Mouse (Mus musculus): ENCODE data around the gene Fam110c. TPM values are rescaled to one million over a fixed set of nuclear protein-coding genes. Genes with fewer than 3 reads are reported as not detected.
A peak's percentile ranks its signal among the peaks of the same experiment; 100 is the strongest.

Gene Fam110c
- polyA plus RNA-seq, 1 experiment from 2014 or later, result not detected

DNA sequence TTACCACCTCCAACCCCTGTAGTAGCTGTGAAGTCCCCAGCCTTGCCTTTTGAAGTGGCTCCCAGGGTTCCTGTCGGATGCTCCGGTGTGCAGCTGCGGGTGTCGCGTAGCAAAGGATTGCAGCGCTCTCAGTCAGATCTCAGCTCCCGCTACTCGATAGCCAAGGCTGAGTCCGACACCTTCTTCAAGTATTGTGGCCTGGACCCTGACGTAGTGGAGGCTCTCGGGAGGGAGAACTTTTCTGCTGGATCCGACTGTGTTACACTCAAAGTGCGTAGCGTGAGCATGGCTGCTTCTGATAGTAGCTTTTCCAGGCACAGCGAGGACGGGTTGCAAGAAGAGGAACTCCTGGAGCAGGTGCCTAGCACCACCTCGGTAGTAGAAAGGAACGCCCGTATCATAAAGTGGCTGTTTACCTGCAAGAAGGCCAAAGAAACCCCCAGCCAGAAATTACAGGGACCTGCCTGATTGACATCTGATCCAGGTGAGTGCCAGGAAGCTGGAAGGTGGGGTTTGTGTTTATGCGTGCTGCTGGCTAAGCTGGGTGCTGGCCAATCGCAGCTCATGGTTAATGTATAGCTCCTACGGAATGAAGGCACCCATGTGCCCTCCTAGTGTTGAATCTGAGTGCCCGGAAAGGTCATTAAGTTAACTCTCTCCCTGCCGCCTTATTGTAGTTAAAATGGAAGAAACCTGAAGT is 1.3 kb downstream of the Fam110c start:
- H3K4me2 ChIP-seq (ENCODE audit: low read length), result peak overlapping the region; percentile 89
- no peaks in the 10 kb centered on the region for H3K9me3 ChIP-seq (replicated peaks; ENCODE audit: control insufficient read depth, low read length, poor library complexity, severe bottlenecking)
- peaks cover 26% of the 10 kb centered on the region for H3K27me3 ChIP-seq (ENCODE audit: control insufficient read depth, insufficient read depth, low read depth, low read length)
- H3K27ac ChIP-seq (ENCODE audit: low read length), result no peak overlapping the region
- H3K4me3 ChIP-seq (ENCODE audit: low read depth, low read length), result peak overlapping the region; percentile 43
- peak overlapping the region; percentile 55 for H3K9ac ChIP-seq (ENCODE audit: low read depth, low read length)
- no peaks in the 10 kb centered on the region for H3K36me3 ChIP-seq (ENCODE audit: control insufficient read depth, insufficient read depth, low read length)
- WGBS, result 3% methylated on average over 24 of the region's 24 CpGs
- ATAC-seq, result peak; percentile 57
- H3K4me1 ChIP-seq (ENCODE audit: control insufficient read depth, insufficient read depth, low read length), result peaks cover 15% of the 10 kb centered on the region

DNA sequence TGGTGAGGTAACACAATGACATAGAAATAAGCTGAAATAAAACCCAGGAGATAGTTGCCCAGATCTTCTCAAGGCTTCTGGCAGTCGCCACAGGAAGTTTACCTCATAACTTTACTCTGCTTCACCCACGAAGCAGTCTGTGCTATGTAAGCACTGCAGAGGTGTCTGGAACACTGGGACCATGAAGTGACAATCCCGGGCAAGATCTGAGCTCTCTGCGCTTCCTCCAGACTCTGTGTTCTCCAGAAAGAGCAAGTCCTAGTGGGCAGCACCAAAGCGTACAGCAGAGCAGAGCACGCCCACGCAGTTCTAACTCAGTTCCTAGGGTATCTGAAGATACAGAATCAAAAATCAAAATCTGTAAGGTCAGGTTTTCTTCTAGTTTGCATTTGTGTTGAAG is 3.4 kb downstream of the Fam110c start:
- no peak for ATAC-seq
- Histone ChIP-seq H3K9me3 (replicated peaks; ENCODE audit: control insufficient read depth, low read length, poor library complexity, severe bottlenecking) (no peaks in the 10 kb centered on the region), H3K27me3 (ENCODE audit: control insufficient read depth, insufficient read depth, low read depth, low read length) (peaks cover 23% of the 10 kb centered on the region), H3K4me3 (ENCODE audit: low read depth, low read length) (no peak overlapping the region), H3K4me2 (ENCODE audit: low read length) (no peak overlapping the region), H3K4me1 (ENCODE audit: control insufficient read depth, insufficient read depth, low read length) (peaks cover 15% of the 10 kb centered on the region), H3K36me3 (ENCODE audit: control insufficient read depth, insufficient read depth, low read length) (no peaks in the 10 kb centered on the region), H3K9ac (ENCODE audit: low read depth, low read length) (no peak overlapping the region), H3K27ac (ENCODE audit: low read length) (no peak overlapping the region)
- 79% methylated on average over 7 of the region's 7 CpGs for WGBS

DNA sequence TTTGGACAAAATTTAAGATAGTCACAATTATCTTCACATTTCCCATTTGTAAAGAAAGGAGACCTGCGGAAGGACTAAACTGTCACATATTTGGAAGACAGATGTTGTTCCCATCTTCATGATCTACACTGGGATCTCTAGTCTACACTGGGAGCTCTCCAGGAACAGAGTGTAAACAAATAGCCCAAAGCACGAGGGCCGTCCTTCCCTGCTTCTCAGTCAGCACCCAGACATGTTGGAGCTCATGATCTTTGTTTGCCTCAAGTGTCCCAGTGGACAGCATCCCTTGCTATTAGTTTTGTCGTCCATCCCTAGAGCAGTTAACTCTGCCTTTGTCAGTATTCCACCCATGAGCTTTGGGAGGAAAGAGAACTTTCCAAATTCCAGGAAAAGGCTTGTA is 4.4 kb downstream of the Fam110c start:
- 71% methylated on average over 4 of the region's 4 CpGs for WGBS
- H3K9me3 ChIP-seq (replicated peaks; ENCODE audit: control insufficient read depth, low read length, poor library complexity, severe bottlenecking), result no peaks in the 10 kb centered on the region
- no peak for ATAC-seq
- H3K27me3 ChIP-seq (ENCODE audit: control insufficient read depth, insufficient read depth, low read depth, low read length), result peaks cover 18% of the 10 kb centered on the region
- no peak overlapping the region for H3K9ac ChIP-seq (ENCODE audit: low read depth, low read length)
- no peak overlapping the region for H3K27ac ChIP-seq (ENCODE audit: low read length)
- H3K4me3 ChIP-seq (ENCODE audit: low read depth, low read length), result no peak overlapping the region
- H3K4me2 ChIP-seq (ENCODE audit: low read length), result no peak overlapping the region
- no peaks in the 10 kb centered on the region for H3K36me3 ChIP-seq (ENCODE audit: control insufficient read depth, insufficient read depth, low read length)
- peaks cover 15% of the 10 kb centered on the region for H3K4me1 ChIP-seq (ENCODE audit: control insufficient read depth, insufficient read depth, low read length)

DNA sequence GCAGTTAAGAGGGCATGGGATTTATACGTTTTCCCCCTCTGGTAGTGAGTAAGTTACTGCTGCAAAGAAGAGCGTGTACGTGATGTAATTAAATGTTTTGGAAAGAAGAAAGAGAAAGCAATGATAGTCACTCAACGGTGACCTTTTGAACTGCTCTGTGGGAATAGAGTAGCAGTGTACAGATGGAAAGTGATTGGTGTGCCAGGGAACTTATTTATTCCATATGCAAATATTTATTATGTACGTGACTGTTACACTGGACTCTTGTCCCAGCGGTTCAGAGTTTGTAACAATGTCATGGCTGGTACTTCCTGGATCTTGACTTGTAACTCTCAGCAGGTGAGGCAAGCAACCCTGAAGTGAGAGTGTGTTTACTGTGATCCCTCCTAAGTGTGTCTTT is 6.7 kb downstream of the Fam110c start:
- H3K36me3 ChIP-seq (ENCODE audit: control insufficient read depth, insufficient read depth, low read length), result no peaks in the 10 kb centered on the region
- WGBS, result 74% methylated on average over 6 of the region's 6 CpGs
- no peak overlapping the region for H3K9ac ChIP-seq (ENCODE audit: low read depth, low read length)
- H3K4me2 ChIP-seq (ENCODE audit: low read length), result no peak overlapping the region
- no peaks in the 10 kb centered on the region for H3K9me3 ChIP-seq (replicated peaks; ENCODE audit: control insufficient read depth, low read length, poor library complexity, severe bottlenecking)
- peaks cover 3% of the 10 kb centered on the region for H3K4me1 ChIP-seq (ENCODE audit: control insufficient read depth, insufficient read depth, low read length)
- ATAC-seq, result no peak
- H3K27me3 ChIP-seq (ENCODE audit: control insufficient read depth, insufficient read depth, low read depth, low read length), result peaks cover 8% of the 10 kb centered on the region
- H3K27ac ChIP-seq (ENCODE audit: low read length), result no peak overlapping the region
- H3K4me3 ChIP-seq (ENCODE audit: low read depth, low read length), result no peak overlapping the region

DNA sequence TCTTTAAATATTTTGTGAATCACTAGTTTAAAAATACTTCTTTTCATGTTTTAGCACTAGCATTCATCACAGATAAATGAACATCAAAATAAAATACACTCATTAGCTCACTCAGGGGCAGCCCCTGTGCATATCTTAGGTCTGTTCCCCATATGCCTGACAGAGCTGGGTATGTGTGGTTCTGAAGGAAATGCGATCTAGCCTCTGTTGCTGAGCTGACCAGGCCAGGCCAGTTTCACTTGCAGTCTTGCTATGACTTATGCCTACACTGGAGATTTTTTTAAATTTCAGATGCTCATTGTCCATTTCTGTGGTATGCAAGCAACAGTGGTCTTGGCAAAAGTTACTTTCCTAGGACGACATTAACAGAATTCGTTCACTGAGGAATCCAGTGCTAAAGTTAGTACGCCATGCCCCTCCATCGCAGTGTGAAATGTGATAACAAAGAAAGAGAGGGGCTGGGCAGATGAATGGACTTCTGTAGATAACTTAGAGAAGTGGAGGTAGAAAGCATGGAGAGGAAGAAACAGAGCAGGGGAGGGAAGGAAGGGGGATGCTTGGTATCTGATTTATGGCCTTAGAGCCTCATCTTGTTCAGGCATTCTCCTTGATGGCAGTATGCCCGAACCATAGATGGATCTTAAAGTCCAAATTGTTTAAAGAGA is 7.4 kb downstream of the Fam110c start:
- H3K9ac ChIP-seq (ENCODE audit: low read depth, low read length), result no peak overlapping the region
- WGBS, result 92% methylated on average over 6 of the region's 6 CpGs
- no peaks in the 10 kb centered on the region for H3K9me3 ChIP-seq (replicated peaks; ENCODE audit: control insufficient read depth, low read length, poor library complexity, severe bottlenecking)
- no peak overlapping the region for H3K27ac ChIP-seq (ENCODE audit: low read length)
- no peak overlapping the region for H3K4me2 ChIP-seq (ENCODE audit: low read length)
- no peak for ATAC-seq
- H3K4me1 ChIP-seq (ENCODE audit: control insufficient read depth, insufficient read depth, low read length), result no peaks in the 10 kb centered on the region
- peaks cover 3% of the 10 kb centered on the region for H3K27me3 ChIP-seq (ENCODE audit: control insufficient read depth, insufficient read depth, low read depth, low read length)
- no peaks in the 10 kb centered on the region for H3K36me3 ChIP-seq (ENCODE audit: control insufficient read depth, insufficient read depth, low read length)
- H3K4me3 ChIP-seq (ENCODE audit: low read depth, low read length), result no peak overlapping the region

DNA sequence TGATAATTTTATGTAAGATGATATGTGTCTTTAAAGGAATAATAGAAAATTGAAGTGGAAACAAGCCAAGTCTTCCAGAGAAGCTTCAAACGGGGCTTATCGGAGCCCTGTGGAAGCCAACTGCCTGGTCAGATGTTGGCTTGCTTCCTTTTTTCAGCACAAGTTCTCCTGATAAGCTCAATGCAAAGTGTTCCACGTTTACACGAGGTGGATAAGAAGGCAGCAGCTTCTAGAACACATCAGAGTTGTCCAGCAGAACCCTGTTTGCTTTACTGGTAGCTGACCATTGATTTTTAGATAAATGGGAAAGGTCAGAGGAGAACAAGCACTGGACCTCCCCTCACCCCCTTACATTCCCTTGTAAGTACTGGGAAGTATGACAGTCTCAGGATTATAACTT is 9.3 kb downstream of the Fam110c start:
- no peak for ATAC-seq
- no peaks in the 10 kb centered on the region for H3K36me3 ChIP-seq (ENCODE audit: control insufficient read depth, insufficient read depth, low read length)
- no peak overlapping the region for H3K4me3 ChIP-seq (ENCODE audit: low read depth, low read length)
- no peaks in the 10 kb centered on the region for H3K9me3 ChIP-seq (replicated peaks; ENCODE audit: control insufficient read depth, low read length, poor library complexity, severe bottlenecking)
- 89% methylated on average over 4 of the region's 4 CpGs for WGBS
- H3K27me3 ChIP-seq (ENCODE audit: control insufficient read depth, insufficient read depth, low read depth, low read length), result no peaks in the 10 kb centered on the region
- H3K9ac ChIP-seq (ENCODE audit: low read depth, low read length), result no peak overlapping the region
- no peak overlapping the region for H3K27ac ChIP-seq (ENCODE audit: low read length)
- no peak overlapping the region for H3K4me2 ChIP-seq (ENCODE audit: low read length)
- no peaks in the 10 kb centered on the region for H3K4me1 ChIP-seq (ENCODE audit: control insufficient read depth, insufficient read depth, low read length)

DNA sequence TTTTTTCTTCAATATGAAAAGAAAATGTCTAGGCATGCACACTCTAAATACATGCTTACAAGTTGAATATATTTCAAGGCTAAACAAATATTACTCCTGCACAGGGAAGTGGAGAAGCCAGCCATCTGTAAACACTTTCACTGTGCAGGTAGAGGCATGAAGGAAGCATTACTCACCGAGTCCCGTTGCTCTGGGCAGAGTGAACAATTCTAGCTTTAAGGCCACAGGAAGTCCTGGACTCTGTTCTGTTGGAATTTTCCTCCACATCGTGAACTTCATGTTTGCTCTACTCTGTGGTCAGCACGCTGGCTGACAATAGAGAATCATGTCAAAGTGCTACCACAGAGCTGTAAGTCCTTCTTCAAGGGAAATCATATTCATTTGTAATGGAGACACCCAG is 9.7 kb downstream of the Fam110c start:
- no peaks in the 10 kb centered on the region for H3K4me1 ChIP-seq (ENCODE audit: control insufficient read depth, insufficient read depth, low read length)
- no peak for ATAC-seq
- no peaks in the 10 kb centered on the region for H3K27me3 ChIP-seq (ENCODE audit: control insufficient read depth, insufficient read depth, low read depth, low read length)
- H3K36me3 ChIP-seq (ENCODE audit: control insufficient read depth, insufficient read depth, low read length), result no peaks in the 10 kb centered on the region
- no peak overlapping the region for H3K27ac ChIP-seq (ENCODE audit: low read length)
- no peak overlapping the region for H3K9ac ChIP-seq (ENCODE audit: low read depth, low read length)
- no peak overlapping the region for H3K4me3 ChIP-seq (ENCODE audit: low read depth, low read length)
- 96% methylated on average over 4 of the region's 4 CpGs for WGBS
- no peaks in the 10 kb centered on the region for H3K9me3 ChIP-seq (replicated peaks; ENCODE audit: control insufficient read depth, low read length, poor library complexity, severe bottlenecking)
- no peak overlapping the region for H3K4me2 ChIP-seq (ENCODE audit: low read length)

DNA sequence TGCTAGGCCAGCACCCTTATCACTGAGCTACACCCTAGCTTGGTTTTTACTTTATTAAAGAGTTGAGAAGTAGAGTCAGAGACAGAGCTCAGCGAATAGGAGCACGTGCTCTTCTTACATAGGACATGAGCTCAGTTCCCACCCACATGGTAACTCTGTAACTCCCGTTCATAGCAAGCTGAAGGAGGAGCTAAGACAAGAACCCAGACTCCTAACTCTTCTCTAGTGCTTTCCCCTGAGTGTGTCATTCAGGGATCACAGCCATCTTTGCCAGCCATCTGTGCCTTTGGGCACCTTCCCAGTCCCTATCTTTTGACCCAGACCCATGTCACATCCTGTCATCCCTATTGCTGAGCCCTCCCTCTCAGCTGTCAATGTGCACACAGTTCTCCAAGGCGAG is 13.4 kb downstream of the Fam110c start:
- no peaks in the 10 kb centered on the region for H3K4me1 ChIP-seq (ENCODE audit: control insufficient read depth, insufficient read depth, low read length)
- H3K9me3 ChIP-seq (replicated peaks; ENCODE audit: control insufficient read depth, low read length, poor library complexity, severe bottlenecking), result no peaks in the 10 kb centered on the region
- H3K4me3 ChIP-seq (ENCODE audit: low read depth, low read length), result no peak overlapping the region
- H3K36me3 ChIP-seq (ENCODE audit: control insufficient read depth, insufficient read depth, low read length), result no peaks in the 10 kb centered on the region
- H3K27ac ChIP-seq (ENCODE audit: low read length), result no peak overlapping the region
- H3K27me3 ChIP-seq (ENCODE audit: control insufficient read depth, insufficient read depth, low read depth, low read length), result no peaks in the 10 kb centered on the region
- ATAC-seq, result no peak
- no peak overlapping the region for H3K4me2 ChIP-seq (ENCODE audit: low read length)
- WGBS, result 91% methylated on average over 4 of the region's 4 CpGs
- H3K9ac ChIP-seq (ENCODE audit: low read depth, low read length), result no peak overlapping the region

DNA sequence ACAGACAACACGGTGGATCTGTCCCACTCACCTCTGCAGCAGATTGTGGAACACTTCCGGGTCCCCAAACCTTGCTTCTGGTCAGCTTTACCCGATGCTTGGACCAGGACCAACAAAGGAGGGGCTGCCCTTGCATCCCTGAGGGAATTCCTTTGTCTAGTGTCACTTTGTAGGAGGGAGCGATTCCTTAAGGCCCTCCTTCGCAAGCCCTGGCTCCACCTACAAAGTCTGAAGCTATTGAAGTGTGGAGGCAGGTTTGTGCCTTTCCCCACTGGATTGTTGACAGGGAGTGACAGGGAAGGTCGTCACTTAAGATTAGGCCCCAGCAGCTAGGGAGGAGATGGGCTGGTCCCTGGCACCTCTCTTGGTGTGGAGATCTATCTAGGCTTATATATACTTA is 16.7 kb downstream of the Fam110c start:
- H3K27me3 ChIP-seq (ENCODE audit: control insufficient read depth, insufficient read depth, low read depth, low read length), result no peaks in the 10 kb centered on the region
- no peak for ATAC-seq
- 17% methylated on average over 6 of the region's 6 CpGs for WGBS

More for the DNA sequence above, 16.7 kb downstream of the Fam110c start:
- H3K27ac ChIP-seq (ENCODE audit: low read length), result no peak overlapping the region
- no peaks in the 10 kb centered on the region for H3K36me3 ChIP-seq (ENCODE audit: control insufficient read depth, insufficient read depth, low read length)
- no peaks in the 10 kb centered on the region for H3K9me3 ChIP-seq (replicated peaks; ENCODE audit: control insufficient read depth, low read length, poor library complexity, severe bottlenecking)
- no peaks in the 10 kb centered on the region for H3K4me1 ChIP-seq (ENCODE audit: control insufficient read depth, insufficient read depth, low read length)
- no peak overlapping the region for H3K4me2 ChIP-seq (ENCODE audit: low read length)
- 0 out of 2 replicates have a peak overlapping the region, but pooled peaks have one; percentile 7 for H3K9ac ChIP-seq (ENCODE audit: low read depth, low read length)
- H3K4me3 ChIP-seq (ENCODE audit: low read depth, low read length), result no peak overlapping the region
